Mouse (Mus musculus): Measurements from ENCODE around the gene a. TPM values are rescaled to one million over a fixed set of nuclear protein-coding genes. Genes with fewer than 3 reads are reported as not detected.

The a gene
- polyA plus RNA-seq, 1 experiment from 2014 or later: 9.4 TPM

GRCm38 (mm10) chr2:155093418-155093817, 302.2 kb downstream of the a start:
- WGBS: 33% methylated on average over 4 of the region's 4 CpGs
- no peaks in the 10 kb centered on the region for H3K27me3 ChIP-seq
- no peak overlapping the region for H3K4me2 ChIP-seq (replicated peaks)
- no peak for ATAC-seq (ENCODE audit: insufficient number of reproducible peaks, insufficient read depth, low FRiP score, low TSS enrichment)
- no peaks in the 10 kb centered on the region for H3K4me1 ChIP-seq
- no peak overlapping the region for H3K4me3 ChIP-seq
- H3K27ac ChIP-seq: no peak overlapping the region
- no peaks in the 10 kb centered on the region for H3K36me3 ChIP-seq
- H3K9me3 ChIP-seq: no peaks in the 10 kb centered on the region
- H3K9ac ChIP-seq: no peak overlapping the region

GRCm38 (mm10) chr2:155098720-155099380, 307.6 kb downstream of the a start:
- H3K27ac ChIP-seq: no peak overlapping the region
- H3K9ac ChIP-seq: no peak overlapping the region
- H3K4me3 ChIP-seq: no peak overlapping the region
- no peaks in the 10 kb centered on the region for H3K4me1 ChIP-seq
- no peaks in the 10 kb centered on the region for H3K9me3 ChIP-seq
- no peaks in the 10 kb centered on the region for H3K27me3 ChIP-seq
- H3K36me3 ChIP-seq: no peaks in the 10 kb centered on the region
- no peak for ATAC-seq (ENCODE audit: insufficient number of reproducible peaks, insufficient read depth, low FRiP score, low TSS enrichment)
- H3K4me2 ChIP-seq (replicated peaks): no peak overlapping the region
- WGBS: 79% methylated on average over 9 of the region's 9 CpGs

GRCm38 (mm10) chr2:155099421-155099820, 308.2 kb downstream of the a start:
- WGBS: 43% methylated on average over 7 of the region's 7 CpGs
- Histone ChIP-seq H3K36me3 (no peaks in the 10 kb centered on the region), H3K4me2 (replicated peaks) (no peak overlapping the region), H3K9ac (no peak overlapping the region), H3K9me3 (no peaks in the 10 kb centered on the region), H3K4me3 (no peak overlapping the region), H3K27ac (no peak overlapping the region), H3K27me3 (no peaks in the 10 kb centered on the region), H3K4me1 (no peaks in the 10 kb centered on the region)
- ATAC-seq (ENCODE audit: insufficient number of reproducible peaks, insufficient read depth, low FRiP score, low TSS enrichment): no peak

GRCm38 (mm10) chr2:155099994-155100795, 309.0 kb downstream of the a start:
- ATAC-seq (ENCODE audit: insufficient number of reproducible peaks, insufficient read depth, low FRiP score, low TSS enrichment): no peak
- 78% methylated on average over 14 of the region's 14 CpGs for WGBS

More at GRCm38 (mm10) chr2:155099994-155100795, 309.0 kb downstream of the a start:
- Histone ChIP-seq H3K9me3 (no peaks in the 10 kb centered on the region), H3K36me3 (no peaks in the 10 kb centered on the region), H3K4me2 (replicated peaks) (no peak overlapping the region), H3K9ac (no peak overlapping the region), H3K27me3 (no peaks in the 10 kb centered on the region), H3K4me3 (no peak overlapping the region), H3K27ac (no peak overlapping the region), H3K4me1 (no peaks in the 10 kb centered on the region)

Other genes starting within 250 kb of the a start
- gene 1700003F12Rik, start 244.3 kb upstream of the a start, polyA plus RNA-seq (2016; fragmentation: Nextera tagmentation; extraction: Ambion mirVana): 1.0 and 1.2 TPM in 2 replicates
- gene Actl10, start 239.6 kb upstream of the a start, polyA plus RNA-seq (2016; fragmentation: Nextera tagmentation; extraction: Ambion mirVana): 0.24 and 0.28 TPM in 2 replicates
- gene Necab3, start 232.5 kb upstream of the a start, polyA plus RNA-seq (2016; fragmentation: Nextera tagmentation; extraction: Ambion mirVana): 3.5 and 3.7 TPM in 2 replicates
- gene E2f1, start 221.5 kb upstream of the a start, polyA plus RNA-seq (2016; fragmentation: Nextera tagmentation; extraction: Ambion mirVana): 25.9 and 26.3 TPM in 2 replicates
- 16.9 and 18.5 TPM in 2 replicates for gene Pxmp4, start 187.7 kb upstream of the a start, polyA plus RNA-seq (2016; fragmentation: Nextera tagmentation; extraction: Ambion mirVana)
- gene Zfp341, start 178.1 kb upstream of the a start, polyA plus RNA-seq (2016; fragmentation: Nextera tagmentation; extraction: Ambion mirVana): 1.4 and 1.7 TPM in 2 replicates
- 0.49 and 1.1 TPM in 2 replicates for gene 4930519P11Rik, start 178.0 kb upstream of the a start, polyA plus RNA-seq (2016; fragmentation: Nextera tagmentation; extraction: Ambion mirVana)
- gene Chmp4b, start 139.7 kb upstream of the a start, polyA plus RNA-seq (2016; fragmentation: Nextera tagmentation; extraction: Ambion mirVana): 29.3 and 29.4 TPM in 2 replicates
- gene Gm14214, start 21.4 kb upstream of the a start, polyA plus RNA-seq (2016; fragmentation: Nextera tagmentation; extraction: Ambion mirVana): not detected in 2 replicates
- gene Raly, start 306 bp upstream of the a start, polyA plus RNA-seq (2016; fragmentation: Nextera tagmentation; extraction: Ambion mirVana): 47.6 and 57.5 TPM in 2 replicates
- 108 and 117 TPM in 2 replicates for gene Eif2s2, start 101.5 kb downstream of the a start, polyA plus RNA-seq (2016; fragmentation: Nextera tagmentation; extraction: Ambion mirVana)
- 4.9 and 6.0 TPM in 2 replicates for gene Gm14226, start 226.9 kb downstream of the a start, polyA plus RNA-seq (2016; fragmentation: Nextera tagmentation; extraction: Ambion mirVana)